Mouse (Mus musculus) heart, embryonic 16.5 days (tissue): ENCODE measurements around the gene Lgr6. TPM values are rescaled to one million over a fixed set of nuclear protein-coding genes. Genes with fewer than 3 reads are reported as not detected.

Experiments
- ATAC-seq: fragments of 200-750 bp; cut with Nextera tagmentation; replicated peaks from 2 replicates; pipeline ENCODE4 v1.8.0; 2017; ENCODE audit warnings: moderate number of reproducible peaks; ENCODE audit not compliant: insufficient read depth, low FRiP score; ENCODE audit errors: extremely low read depth
- H3K27ac ChIP-seq: fragments of 300-500 bp; sonication (generic); 2 replicates; pipeline ENCODE4 v1.5.1; 2014; ENCODE audit warnings: mild to moderate bottlenecking, low read length, control low read depth, moderate library complexity
- H3K27me3 ChIP-seq: fragments of 300-500 bp; sonication (generic); 2 replicates; pipeline ENCODE4 v1.6.1; 2014; ENCODE audit warnings: low read length, mixed read lengths; ENCODE audit not compliant: control insufficient read depth, insufficient read depth
- H3K36me3 ChIP-seq: fragments of 300-500 bp; sonication (generic); 2 replicates; pipeline ENCODE4 v1.6.1; 2014; ENCODE audit not compliant: control insufficient read depth, insufficient read depth
- H3K4me1 ChIP-seq: fragments of 300-500 bp; sonication (generic); 2 replicates; pipeline ENCODE4 v1.6.1; 2014; ENCODE audit warnings: low read length, mixed read lengths; ENCODE audit not compliant: control insufficient read depth, insufficient read depth
- H3K4me2 ChIP-seq: fragments of 300-500 bp; sonication (generic); 2 replicates; pipeline ENCODE4 v1.6.1; 2014; ENCODE audit warnings: low read depth, mild to moderate bottlenecking, control low read depth, low read length
- H3K4me3 ChIP-seq: fragments of 300-500 bp; sonication (generic); 2 replicates; pipeline ENCODE4 v1.5.1; 2014; ENCODE audit warnings: mild to moderate bottlenecking, control low read depth, low read length
- H3K9ac ChIP-seq: fragments of 300-500 bp; sonication (generic); 2 replicates; pipeline ENCODE4 v1.6.1; 2014; ENCODE audit warnings: low read length, control low read depth
- H3K9me3 ChIP-seq: fragments of 300-500 bp; sonication (generic); replicated peaks from 2 replicates; pipeline ENCODE4 v1.6.1; 2016; ENCODE audit warnings: low read length; ENCODE audit not compliant: control insufficient read depth
- WGBS: fragments of 180-500 bp; shearing (Covaris S2); extraction: QIAGEN DNeasy Blood & Tissue Kit; methylation state at CpG from one replicate; pipeline ENCODE4 v1.1.7; 2014; 5-methylcytosine and 5-hydroxymethylcytosine counted together
- polyA plus RNA-seq: library from polyadenylated mRNA; unstranded; fragments of >200 nt; fragmentation: Nextera tagmentation; extraction: Ambion mirVana; gene quantifications from 2 replicates; pipeline ENCODE4 v1.2.1, GENCODE M21; 2015

The Lgr6 gene
- polyA plus RNA-seq, 1 experiment from 2014 or later = 2.5 TPM

DNA sequence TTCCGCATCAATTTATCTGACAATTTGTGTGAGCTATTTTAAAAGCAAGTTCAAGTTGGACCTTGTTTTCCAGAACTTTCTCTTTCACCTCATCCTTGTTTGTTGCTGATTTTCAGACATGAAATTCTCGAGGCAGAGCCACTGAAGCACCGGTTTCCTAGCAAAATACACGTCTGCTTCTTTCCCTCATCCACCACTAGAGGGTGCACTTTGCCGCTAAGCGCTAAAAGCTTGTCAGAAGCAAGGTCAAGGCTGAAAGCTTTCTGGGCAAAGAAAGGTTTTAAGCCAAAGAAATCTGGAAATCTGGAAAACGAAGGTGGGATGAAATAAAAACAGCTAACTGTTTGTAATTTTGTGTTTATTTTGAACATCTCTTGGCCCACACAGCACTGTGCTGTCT lies 115.7 kb downstream of the Lgr6 start:
- no peaks in the 10 kb centered on the region for H3K9me3 ChIP-seq
- H3K4me2 ChIP-seq = no peak overlapping the region
- no peak overlapping the region for H3K9ac ChIP-seq
- peaks cover 7% of the 10 kb centered on the region; the same call in 1 of the 2 replicates for H3K27me3 ChIP-seq
- peaks cover 4% of the 10 kb centered on the region for H3K4me1 ChIP-seq
- H3K36me3 ChIP-seq = no peaks in the 10 kb centered on the region
- no peak for ATAC-seq
- no peak overlapping the region for H3K27ac ChIP-seq
- 13% methylated on average over 7 of the region's 7 CpGs for WGBS
- no peak overlapping the region for H3K4me3 ChIP-seq

DNA sequence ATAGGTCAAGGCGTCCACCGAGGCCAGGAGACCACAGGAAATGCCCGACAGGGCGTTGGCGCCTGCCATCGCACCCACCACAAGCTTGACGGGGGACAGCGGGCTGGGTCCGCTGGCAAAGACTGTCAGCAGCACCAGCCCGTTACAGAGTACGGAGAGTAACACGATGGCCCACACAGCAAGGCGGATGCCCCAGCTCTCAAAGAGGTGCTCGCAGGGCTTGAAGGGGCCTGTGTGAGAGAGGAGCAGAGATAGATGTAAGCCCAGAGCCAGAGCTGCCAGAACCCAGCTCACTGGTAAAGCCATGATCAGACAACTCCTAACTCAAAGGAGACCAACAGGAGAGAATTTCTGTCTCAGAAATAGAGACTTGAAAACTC lies 117.1 kb downstream of the Lgr6 start:
- Histone ChIP-seq H3K4me3 (peak overlapping the region; percentile 43), H3K4me2 (peak overlapping the region; percentile 70), H3K9me3 (no peaks in the 10 kb centered on the region), H3K27me3 (peaks cover 7% of the 10 kb centered on the region; the same call in 1 of the 2 replicates), H3K9ac (peak overlapping the region; percentile 60), H3K4me1 (peaks cover 4% of the 10 kb centered on the region), H3K27ac (no peak overlapping the region), H3K36me3 (no peaks in the 10 kb centered on the region)
- WGBS = 7% methylated on average over 14 of the region's 14 CpGs
- no peak for ATAC-seq

DNA sequence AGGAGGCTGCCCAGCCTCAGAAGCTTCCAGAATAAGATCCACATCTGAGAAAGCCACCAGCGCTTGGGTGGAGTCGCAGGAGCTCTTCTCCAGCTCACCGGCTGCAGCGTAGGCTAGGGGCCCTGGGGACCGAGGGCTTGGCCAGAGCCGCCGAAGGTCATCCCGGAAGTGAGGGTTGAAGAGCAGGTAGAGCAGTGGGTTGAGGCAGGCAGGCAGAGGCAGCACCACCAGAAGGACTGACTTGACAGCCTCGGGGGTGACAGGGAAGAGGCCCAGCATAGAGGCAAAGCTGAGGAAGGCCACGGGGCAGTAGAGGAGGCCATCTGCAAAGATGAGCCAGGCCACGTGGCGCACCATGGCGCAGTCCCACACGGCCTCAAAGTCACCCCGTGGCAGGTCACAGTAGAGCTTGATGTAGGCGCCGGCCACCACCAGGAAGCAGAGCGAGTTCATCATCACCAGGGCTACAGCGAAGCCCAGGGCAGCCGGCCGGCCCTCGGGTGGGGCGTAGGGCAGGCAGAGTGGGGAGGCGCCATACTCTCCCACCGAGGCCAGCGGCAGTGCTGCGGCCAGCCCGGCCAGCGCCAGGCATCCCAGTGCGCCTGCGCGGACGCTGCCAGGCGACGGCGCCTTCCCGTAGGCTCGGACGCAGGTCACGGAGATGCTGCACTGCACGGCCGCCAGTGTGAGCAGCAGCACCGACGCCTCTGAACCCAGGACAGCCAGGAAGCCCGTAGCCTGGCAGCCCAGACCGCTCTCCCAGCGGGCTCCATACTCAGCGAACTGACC lies 117.7 kb downstream of the Lgr6 start:
- H3K36me3 ChIP-seq = no peaks in the 10 kb centered on the region
- no peak overlapping the region for H3K27ac ChIP-seq
- ATAC-seq = peak; percentile 45; the same call in 1 of the 2 replicates
- H3K27me3 ChIP-seq = peaks cover 7% of the 10 kb centered on the region; the same call in 1 of the 2 replicates
- H3K4me3 ChIP-seq = peak overlapping the region; percentile 43
- WGBS = 32% methylated on average over 46 of the region's 48 CpGs
- H3K4me1 ChIP-seq = peaks cover 4% of the 10 kb centered on the region
- peak overlapping the region; percentile 70 for H3K4me2 ChIP-seq
- H3K9me3 ChIP-seq = no peaks in the 10 kb centered on the region
- H3K9ac ChIP-seq = peak overlapping the region; percentile 60

DNA sequence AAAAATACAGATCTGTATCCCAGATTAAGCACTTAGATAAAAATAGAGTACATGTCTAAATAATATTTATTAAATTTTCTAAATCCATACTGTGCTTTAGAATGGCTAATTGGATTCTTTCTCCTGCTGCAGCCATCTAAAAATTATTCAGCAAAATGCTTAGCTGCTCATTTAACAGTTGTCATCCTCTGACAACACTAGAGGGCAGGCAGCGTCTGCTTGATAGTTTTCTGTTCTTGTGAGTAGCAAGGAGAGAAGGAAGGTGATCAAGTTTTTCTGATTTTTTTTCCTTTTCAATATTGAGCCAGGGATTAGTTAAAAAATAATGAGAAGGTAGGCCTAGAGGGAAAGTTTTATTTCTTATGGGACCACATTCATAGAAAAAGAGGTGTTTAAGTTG lies 132.2 kb downstream of the Lgr6 start:
- Histone ChIP-seq H3K4me2 (no peak overlapping the region), H3K4me3 (no peak overlapping the region), H3K36me3 (peaks cover 36% of the 10 kb centered on the region), H3K9ac (no peak overlapping the region), H3K9me3 (no peaks in the 10 kb centered on the region), H3K27ac (no peak overlapping the region), H3K4me1 (no peaks in the 10 kb centered on the region), H3K27me3 (no peaks in the 10 kb centered on the region)
- no peak for ATAC-seq
- 70% methylated on average over 1 of the region's 1 CpGs for WGBS

DNA sequence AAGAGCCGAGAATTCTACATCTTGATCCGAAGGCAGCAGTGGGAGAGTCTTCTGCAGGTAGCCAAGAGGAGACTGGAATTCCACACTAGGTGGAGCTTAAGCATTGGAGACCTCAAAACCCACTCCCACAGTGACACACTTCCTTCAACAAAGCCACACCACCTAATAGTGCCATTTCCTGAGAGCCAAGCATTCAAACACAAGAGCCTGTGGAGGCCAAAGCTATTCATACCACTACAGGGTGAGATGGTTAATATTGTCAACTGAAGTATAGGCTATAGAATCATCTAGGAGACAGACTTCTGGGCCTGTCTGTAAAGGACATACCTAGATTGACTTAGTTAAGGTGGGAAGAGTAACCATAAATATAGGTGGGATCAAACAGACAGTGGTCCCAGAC lies 139.6 kb downstream of the Lgr6 start:
- WGBS = 96% methylated on average over 2 of the region's 2 CpGs
- no peak overlapping the region for H3K9ac ChIP-seq
- no peak for ATAC-seq
- peaks cover 6% of the 10 kb centered on the region; the same call in 1 of the 2 replicates for H3K4me1 ChIP-seq
- no peak overlapping the region for H3K4me3 ChIP-seq
- peaks cover 21% of the 10 kb centered on the region for H3K36me3 ChIP-seq
- H3K27ac ChIP-seq = no peak overlapping the region
- H3K9me3 ChIP-seq = no peaks in the 10 kb centered on the region
- H3K27me3 ChIP-seq = no peaks in the 10 kb centered on the region
- no peak overlapping the region for H3K4me2 ChIP-seq

DNA sequence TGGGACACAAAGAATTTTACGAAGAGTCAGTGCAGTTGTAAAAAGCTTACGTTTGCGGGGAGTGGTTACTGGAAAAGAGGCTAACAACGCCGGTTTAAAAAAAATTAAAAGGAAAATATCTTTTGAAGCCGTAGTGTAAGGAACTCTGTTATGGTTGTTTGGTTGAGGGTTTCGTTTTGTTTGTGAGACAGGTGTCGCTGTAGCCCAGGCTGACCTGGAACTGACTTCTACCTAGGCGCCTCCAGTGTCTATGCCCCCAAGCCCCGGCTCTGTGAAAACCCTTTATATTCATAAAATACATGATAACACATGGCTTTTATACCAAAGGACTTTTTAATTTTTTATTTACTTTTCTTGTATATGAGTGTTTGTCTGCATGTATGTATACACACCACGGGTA lies 142.3 kb downstream of the Lgr6 start:
- WGBS = 4% methylated on average over 11 of the region's 11 CpGs
- H3K9ac ChIP-seq = peak overlapping the region; percentile 78
- peak; percentile 69; the same call in 1 of the 2 replicates for ATAC-seq
- peaks cover 6% of the 10 kb centered on the region; the same call in 1 of the 2 replicates for H3K4me1 ChIP-seq
- peak overlapping the region; percentile 77 for H3K4me3 ChIP-seq
- 0 out of 2 replicates have a peak, but pooled peaks cover 2% of the 10 kb centered on the region for H3K36me3 ChIP-seq
- peak overlapping the region; percentile 60 for H3K27ac ChIP-seq
- H3K9me3 ChIP-seq = no peaks in the 10 kb centered on the region
- peak overlapping the region; percentile 80 for H3K4me2 ChIP-seq
- H3K27me3 ChIP-seq = no peaks in the 10 kb centered on the region

DNA sequence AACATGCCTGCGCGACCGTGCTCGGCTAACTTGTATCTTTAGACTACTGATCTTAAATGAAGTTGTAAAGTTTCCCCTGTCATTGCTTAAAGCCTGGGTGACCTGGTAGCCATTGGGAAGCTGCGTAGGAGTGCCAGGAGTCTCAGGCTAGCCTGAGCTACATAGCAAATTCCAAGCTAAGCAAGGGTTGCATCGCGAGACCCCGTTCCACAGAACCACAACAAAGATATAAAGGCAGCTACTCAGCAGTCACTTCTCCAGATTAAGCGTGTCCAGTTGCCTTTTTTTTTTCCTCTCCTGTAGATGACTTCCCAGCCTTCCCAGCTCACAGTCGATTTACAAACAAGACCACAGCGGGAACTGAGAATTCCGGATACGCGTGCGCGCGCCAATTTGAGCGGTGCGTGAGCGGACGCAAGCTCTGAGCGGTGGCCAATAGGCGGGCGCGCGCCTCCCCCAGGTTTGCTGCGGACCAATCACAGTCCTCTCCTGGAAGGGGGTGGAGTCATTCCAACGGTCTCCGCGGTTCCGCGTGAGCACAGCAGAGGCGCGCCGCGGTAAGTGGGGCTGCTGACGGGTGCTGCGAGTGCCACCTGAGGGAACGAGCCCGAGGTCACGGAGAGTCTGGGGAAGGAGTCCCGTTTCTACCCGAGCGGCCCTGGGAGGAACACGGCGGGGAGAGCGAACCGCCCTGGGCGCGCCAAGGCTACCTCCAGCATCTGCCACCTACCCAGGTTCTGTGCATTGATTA lies 142.8 kb downstream of the Lgr6 start, which contains the start of gene Ube2t:
Gene Ube2t, plus strand, starts transcription at position 513 of the 751 bp plus-strand sequence.
- Histone ChIP-seq H3K27ac (peak within 1 kb of the TSS; percentile 60), H3K4me1 (peaks cover 6% of the 10 kb centered on the region; the same call in 1 of the 2 replicates), H3K4me3 (peak within 1 kb of the TSS; percentile 77), H3K4me2 (peak within 1 kb of the TSS; percentile 80), H3K36me3 (no peaks in the 10 kb centered on the region), H3K9ac (peak within 1 kb of the TSS; percentile 78), H3K9me3 (no peaks in the 10 kb centered on the region), H3K27me3 (no peaks in the 10 kb centered on the region)
- ATAC-seq = peak; percentile 99
- 2% methylated on average over 50 of the region's 50 CpGs for WGBS

DNA sequence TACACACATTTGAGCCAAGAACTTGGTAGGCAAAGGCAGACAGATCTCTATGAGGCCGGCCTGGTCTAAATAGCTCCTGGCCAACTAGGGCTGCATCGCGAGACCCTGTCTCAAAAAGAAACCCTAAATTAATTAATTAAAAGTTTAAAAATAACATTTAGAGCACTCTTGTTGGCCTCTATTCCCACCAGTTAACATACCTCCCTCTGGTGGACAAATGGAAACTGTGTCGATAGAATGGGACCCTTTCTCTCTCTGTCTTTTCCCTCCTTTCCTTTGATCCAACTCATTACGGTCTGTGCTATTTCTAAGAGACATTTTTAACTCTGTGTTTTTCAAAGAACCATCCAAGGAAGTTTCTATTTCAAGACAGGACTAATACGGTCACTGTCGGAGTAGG lies 144.4 kb downstream of the Lgr6 start:
- Histone ChIP-seq H3K4me2 (no peak overlapping the region), H3K4me3 (no peak overlapping the region), H3K9me3 (no peaks in the 10 kb centered on the region), H3K9ac (no peak overlapping the region), H3K27me3 (no peaks in the 10 kb centered on the region), H3K4me1 (peaks cover 6% of the 10 kb centered on the region; the same call in 1 of the 2 replicates), H3K27ac (no peak overlapping the region), H3K36me3 (no peaks in the 10 kb centered on the region)
- no peak for ATAC-seq
- 44% methylated on average over 7 of the region's 7 CpGs for WGBS
